Mouse (Mus musculus): ENCODE measurements around the gene Gm5475.

GRCm38 (mm10) chr15:100375066-100375465, 46.9 kb upstream of the Gm5475 start:
- TF ChIP-seq EP300 (IDR thresholded peaks at IDR 0.05), result no peak
- peak; percentile 78 for TF ChIP-seq CTCF (IDR thresholded peaks at IDR 0.05)

All from lung, postnatal 0 days (tissue).